Mouse (Mus musculus): ENCODE results near the gene Nhsl1.
A peak's percentile ranks its signal among the peaks of the same experiment; 100 is the strongest.

Gene Nhsl1

GRCm38 (mm10) chr10:18400998-18401397 lies 82.2 kb downstream of the Nhsl1 start:
- no peak for DNase-seq (ENCODE audit: low spot score)

- DNase-seq (ENCODE audit: low spot score), result no peak
Observed at GRCm38 (mm10) chr10:18403992-18404391, 85.2 kb downstream of the Nhsl1 start.

GRCm38 (mm10) chr10:18404679-18405078 lies 85.9 kb downstream of the Nhsl1 start:
- DNase-seq (ENCODE audit: low spot score), result no peak

GRCm38 (mm10) chr10:18407062-18407830 lies 88.5 kb downstream of the Nhsl1 start:
- DNase-seq (ENCODE audit: low spot score), result no peak

GRCm38 (mm10) chr10:18408128-18408527 lies 89.3 kb downstream of the Nhsl1 start:
- DNase-seq (ENCODE audit: low spot score), result no peak

- DNase-seq (ENCODE audit: low spot score), result no peak
Observed at GRCm38 (mm10) chr10:18408635-18409034, 89.8 kb downstream of the Nhsl1 start.

- DNase-seq (ENCODE audit: low spot score), result no peak
Observed at GRCm38 (mm10) chr10:18409068-18409467, 90.3 kb downstream of the Nhsl1 start.

- no peak for DNase-seq (ENCODE audit: low spot score)
Observed at GRCm38 (mm10) chr10:18411266-18411665, 92.5 kb downstream of the Nhsl1 start.

GRCm38 (mm10) chr10:18415946-18416345 lies 97.2 kb downstream of the Nhsl1 start:
- no peak for DNase-seq (ENCODE audit: low spot score)

GRCm38 (mm10) chr10:18418160-18418559 lies 99.4 kb downstream of the Nhsl1 start:
- no peak for DNase-seq (ENCODE audit: low spot score)

- DNase-seq (ENCODE audit: low spot score), result no peak
Observed at GRCm38 (mm10) chr10:18419508-18419907, 100.7 kb downstream of the Nhsl1 start.

GRCm38 (mm10) chr10:18420259-18421000 lies 101.6 kb downstream of the Nhsl1 start:
- no peak for DNase-seq (ENCODE audit: low spot score)

GRCm38 (mm10) chr10:18422968-18423367 lies 104.2 kb downstream of the Nhsl1 start:
- DNase-seq (ENCODE audit: low spot score), result no peak

GRCm38 (mm10) chr10:18423557-18423956 lies 104.8 kb downstream of the Nhsl1 start:
- DNase-seq (ENCODE audit: low spot score), result no peak

GRCm38 (mm10) chr10:18427866-18428265 lies 109.1 kb downstream of the Nhsl1 start:
- no peak for DNase-seq (ENCODE audit: low spot score)

- DNase-seq (ENCODE audit: low spot score), result no peak
Observed at GRCm38 (mm10) chr10:18429533-18429932, 110.7 kb downstream of the Nhsl1 start.

GRCm38 (mm10) chr10:18430141-18430540 lies 111.4 kb downstream of the Nhsl1 start:
- DNase-seq (ENCODE audit: low spot score), result no peak

- peak; percentile 24 for DNase-seq (ENCODE audit: low spot score)
Observed at GRCm38 (mm10) chr10:18430973-18431372, 112.2 kb downstream of the Nhsl1 start.

- DNase-seq (ENCODE audit: low spot score), result no peak
Observed at GRCm38 (mm10) chr10:18431546-18431945, 112.8 kb downstream of the Nhsl1 start.

- DNase-seq (ENCODE audit: low spot score), result no peak
Observed at GRCm38 (mm10) chr10:18435454-18435853, 116.7 kb downstream of the Nhsl1 start.

GRCm38 (mm10) chr10:18435938-18436337 lies 117.2 kb downstream of the Nhsl1 start:
- no peak for DNase-seq (ENCODE audit: low spot score)

GRCm38 (mm10) chr10:18437584-18437983 lies 118.8 kb downstream of the Nhsl1 start:
- DNase-seq (ENCODE audit: low spot score), result no peak

GRCm38 (mm10) chr10:18445603-18446358 lies 127.0 kb downstream of the Nhsl1 start:
- DNase-seq (ENCODE audit: low spot score), result no peak

Data from urinary bladder, postnatal 10 days (tissue).